Mouse (Mus musculus): ENCODE results near the gene Rad51b. TPM values are rescaled to one million over a fixed set of nuclear protein-coding genes. Genes with fewer than 3 reads are reported as not detected.

Gene Rad51b
- polyA plus RNA-seq, 1 experiment from 2014 or later: 6.3 TPM

DNA sequence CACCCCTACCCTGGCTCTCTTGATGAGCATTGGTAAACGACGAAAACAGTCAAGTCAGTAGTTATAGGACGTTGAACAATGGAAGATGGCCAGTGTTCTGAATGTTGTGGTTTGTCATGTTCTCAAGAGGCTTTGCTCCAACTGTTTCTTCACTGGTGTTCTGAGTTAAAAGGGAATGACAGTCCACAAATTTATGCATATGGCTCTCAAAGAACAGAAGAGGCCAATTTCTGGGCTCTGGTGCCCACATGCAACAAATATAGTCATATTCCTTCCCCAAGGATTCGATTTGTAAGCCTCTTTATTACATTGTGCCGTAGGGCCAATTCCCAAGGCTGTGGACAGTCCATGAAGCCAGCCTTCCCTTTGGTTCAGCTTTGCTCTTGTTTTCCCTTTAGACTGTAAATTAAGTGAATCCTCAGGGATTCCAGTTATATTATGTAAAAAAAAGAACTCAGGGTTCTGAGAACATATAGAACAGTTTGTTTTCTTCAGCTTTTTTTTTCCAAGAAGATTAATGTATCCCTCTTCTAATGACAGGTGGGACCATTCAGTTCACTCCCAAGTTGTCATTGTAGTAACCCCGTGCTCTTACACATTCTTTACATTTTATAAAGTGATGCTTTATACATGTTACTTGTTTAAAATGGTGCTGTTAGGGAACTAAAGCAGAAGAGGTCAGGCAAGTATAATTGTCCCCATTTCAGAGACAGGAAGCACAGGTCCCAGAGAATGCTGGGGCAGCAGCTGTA, 287.6 kb downstream of the Rad51b start:
- DNase-seq (ENCODE audit: low spot score) (no peak), ATAC-seq (ENCODE audit: insufficient number of reproducible peaks, low FRiP score, low TSS enrichment, low read depth) (no peak)
- H3K9ac ChIP-seq (ENCODE audit: low read length): no peak overlapping the region
- H3K9me3 ChIP-seq (ENCODE audit: control insufficient read depth, low read length): no peaks in the 10 kb centered on the region
- no peaks in the 10 kb centered on the region for H3K4me1 ChIP-seq (ENCODE audit: control insufficient read depth, insufficient read depth, low read length)
- H3K4me2 ChIP-seq (ENCODE audit: low read depth, severe bottlenecking): no peak overlapping the region
- H3K36me3 ChIP-seq (ENCODE audit: control insufficient read depth, insufficient read depth, low read length): no peaks in the 10 kb centered on the region
- no peak overlapping the region for H3K4me3 ChIP-seq (ENCODE audit: low read depth, low read length)
- WGBS: 91% methylated on average over 6 of the region's 6 CpGs
- H3K27ac ChIP-seq (replicated peaks; ENCODE audit: low read depth, low read length): no peak overlapping the region
- no peaks in the 10 kb centered on the region for H3K27me3 ChIP-seq (ENCODE audit: control insufficient read depth, insufficient read depth, low read length)

DNA sequence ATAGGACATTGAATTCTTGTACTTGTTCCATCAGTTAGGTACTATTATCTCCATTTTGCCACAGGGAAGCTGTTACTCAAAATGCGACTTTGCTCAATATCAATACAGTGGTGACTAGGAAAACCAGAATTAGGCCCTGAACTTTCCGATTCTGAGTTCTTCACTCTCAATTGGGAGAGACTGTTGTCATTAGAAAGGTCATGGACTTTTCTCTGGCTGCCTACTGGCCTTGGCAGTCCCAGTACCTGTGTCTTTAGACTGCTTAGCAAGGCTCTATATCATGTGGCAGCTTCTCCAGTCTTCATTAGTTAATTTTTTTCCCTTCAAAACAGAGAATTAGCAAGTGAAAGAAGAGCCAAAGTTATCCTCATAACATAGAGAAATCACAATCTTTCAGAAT, 288.3 kb downstream of the Rad51b start:
- Histone ChIP-seq H3K27ac (replicated peaks; ENCODE audit: low read depth, low read length) (no peak overlapping the region), H3K4me2 (ENCODE audit: low read depth, severe bottlenecking) (no peak overlapping the region)
- ATAC-seq (ENCODE audit: insufficient number of reproducible peaks, low FRiP score, low TSS enrichment, low read depth): no peak

DNA sequence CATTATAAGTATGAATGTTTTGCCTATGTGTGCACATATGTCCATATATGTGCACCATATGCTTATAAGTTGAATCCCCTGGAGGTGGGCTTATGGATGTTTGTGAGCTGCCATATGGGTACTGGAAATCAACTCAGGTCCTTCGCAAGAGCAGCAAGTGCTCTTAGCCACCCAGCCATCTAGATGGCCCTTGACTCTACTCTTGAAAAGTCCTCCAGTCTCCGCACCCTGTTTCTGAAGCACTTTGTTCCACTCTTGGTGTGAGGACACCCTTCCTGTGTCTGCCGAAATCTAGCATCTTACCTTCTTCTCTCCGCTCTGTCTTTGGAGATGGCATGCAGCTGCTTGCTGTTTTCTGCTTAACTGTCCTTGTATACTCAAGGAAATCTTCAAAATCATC, 291.7 kb downstream of the Rad51b start:
- WGBS: 97% methylated on average over 4 of the region's 4 CpGs
- DNase-seq (ENCODE audit: low spot score) (no peak), ATAC-seq (ENCODE audit: insufficient number of reproducible peaks, low FRiP score, low TSS enrichment, low read depth) (no peak)
- Histone ChIP-seq H3K9ac (ENCODE audit: low read length) (no peak overlapping the region), H3K4me3 (ENCODE audit: low read depth, low read length) (no peak overlapping the region), H3K27me3 (ENCODE audit: control insufficient read depth, insufficient read depth, low read length) (no peaks in the 10 kb centered on the region), H3K9me3 (ENCODE audit: control insufficient read depth, low read length) (no peaks in the 10 kb centered on the region), H3K4me2 (ENCODE audit: low read depth, severe bottlenecking) (no peak overlapping the region), H3K27ac (replicated peaks; ENCODE audit: low read depth, low read length) (no peak overlapping the region), H3K36me3 (ENCODE audit: control insufficient read depth, insufficient read depth, low read length) (no peaks in the 10 kb centered on the region), H3K4me1 (ENCODE audit: control insufficient read depth, insufficient read depth, low read length) (no peaks in the 10 kb centered on the region)

More for the DNA sequence above, 288.3 kb downstream of the Rad51b start:
- Histone ChIP-seq H3K4me3 (ENCODE audit: low read depth, low read length) (no peak overlapping the region), H3K9ac (ENCODE audit: low read length) (no peak overlapping the region), H3K27me3 (ENCODE audit: control insufficient read depth, insufficient read depth, low read length) (no peaks in the 10 kb centered on the region), H3K4me1 (ENCODE audit: control insufficient read depth, insufficient read depth, low read length) (no peaks in the 10 kb centered on the region), H3K9me3 (ENCODE audit: control insufficient read depth, low read length) (no peaks in the 10 kb centered on the region), H3K36me3 (ENCODE audit: control insufficient read depth, insufficient read depth, low read length) (no peaks in the 10 kb centered on the region)
- WGBS: 82% methylated on average over 2 of the region's 2 CpGs
- no peak for DNase-seq (ENCODE audit: low spot score)

DNA sequence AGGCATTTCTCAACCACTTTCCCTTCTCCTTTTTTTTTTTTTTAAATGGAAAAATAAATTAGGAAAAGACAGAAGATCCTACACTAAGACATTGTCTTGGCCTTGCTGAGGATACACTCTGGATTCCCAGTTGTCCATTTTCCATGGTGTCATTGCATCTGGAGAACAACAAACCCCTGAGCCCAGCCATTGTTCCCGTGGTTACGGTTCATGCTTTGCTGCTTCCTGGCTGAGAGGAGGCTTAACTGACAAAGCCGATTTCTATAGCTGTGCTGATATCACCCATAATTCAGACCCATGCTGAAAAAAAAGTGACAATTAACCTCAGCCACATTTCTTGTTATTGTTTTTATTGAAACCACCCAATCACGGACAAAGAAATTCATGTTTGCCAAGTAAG, 295.1 kb downstream of the Rad51b start:
- ATAC-seq (ENCODE audit: insufficient number of reproducible peaks, low FRiP score, low TSS enrichment, low read depth) (no peak), DNase-seq (ENCODE audit: low spot score) (no peak)
- Histone ChIP-seq H3K9me3 (ENCODE audit: control insufficient read depth, low read length) (no peaks in the 10 kb centered on the region), H3K4me1 (ENCODE audit: control insufficient read depth, insufficient read depth, low read length) (no peaks in the 10 kb centered on the region), H3K4me2 (ENCODE audit: low read depth, severe bottlenecking) (no peak overlapping the region), H3K27me3 (ENCODE audit: control insufficient read depth, insufficient read depth, low read length) (no peaks in the 10 kb centered on the region), H3K27ac (replicated peaks; ENCODE audit: low read depth, low read length) (no peak overlapping the region), H3K9ac (ENCODE audit: low read length) (no peak overlapping the region), H3K4me3 (ENCODE audit: low read depth, low read length) (no peak overlapping the region), H3K36me3 (ENCODE audit: control insufficient read depth, insufficient read depth, low read length) (no peaks in the 10 kb centered on the region)
- 87% methylated on average over 4 of the region's 4 CpGs for WGBS

DNA sequence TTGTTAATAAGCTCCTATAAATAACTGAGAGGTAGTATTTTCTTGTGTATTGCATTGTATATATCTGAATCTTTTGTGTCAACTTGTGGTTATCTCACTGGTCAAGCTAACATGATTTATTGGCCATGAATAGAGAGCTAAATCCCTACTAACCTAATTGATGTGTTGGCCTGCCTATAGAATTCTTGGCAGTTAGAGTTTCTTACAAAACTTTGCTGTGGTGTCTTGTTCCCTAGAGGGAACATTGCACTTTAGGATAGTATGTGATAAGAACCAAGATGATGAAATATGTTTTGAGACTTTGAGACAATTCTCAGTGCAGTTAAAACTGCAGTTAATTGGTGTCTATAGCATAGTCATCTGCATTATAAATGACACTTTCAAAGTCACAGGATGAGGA, 299.8 kb downstream of the Rad51b start:
- Histone ChIP-seq H3K9me3 (ENCODE audit: control insufficient read depth, low read length) (no peaks in the 10 kb centered on the region), H3K27me3 (ENCODE audit: control insufficient read depth, insufficient read depth, low read length) (no peaks in the 10 kb centered on the region), H3K4me3 (ENCODE audit: low read depth, low read length) (no peak overlapping the region), H3K4me2 (ENCODE audit: low read depth, severe bottlenecking) (no peak overlapping the region), H3K4me1 (ENCODE audit: control insufficient read depth, insufficient read depth, low read length) (peaks cover 10% of the 10 kb centered on the region), H3K9ac (ENCODE audit: low read length) (no peak overlapping the region), H3K36me3 (ENCODE audit: control insufficient read depth, insufficient read depth, low read length) (no peaks in the 10 kb centered on the region), H3K27ac (replicated peaks; ENCODE audit: low read depth, low read length) (no peak overlapping the region)
- ATAC-seq (ENCODE audit: insufficient number of reproducible peaks, low FRiP score, low TSS enrichment, low read depth): no peak
- DNase-seq (ENCODE audit: low spot score): no peak

DNA sequence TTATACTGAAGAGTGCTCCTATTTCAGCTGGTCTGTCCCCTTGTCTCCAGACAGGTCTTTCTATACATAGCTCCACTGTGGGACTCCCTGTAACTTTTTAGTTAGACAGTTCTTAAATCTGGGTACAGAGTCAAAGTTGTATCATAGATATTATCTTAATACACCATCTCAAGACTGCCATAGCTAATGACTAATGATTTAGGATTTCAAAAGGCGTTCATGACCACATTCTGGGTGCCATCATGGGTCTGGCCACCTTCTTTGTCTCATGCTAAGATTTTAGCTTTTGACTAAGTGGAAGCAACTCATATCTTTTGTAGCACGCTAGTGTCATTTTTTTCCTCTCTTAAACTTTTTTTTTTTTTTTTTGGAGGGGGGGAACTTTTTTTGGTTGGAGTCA, 300.3 kb downstream of the Rad51b start:
- no peak for ATAC-seq (ENCODE audit: insufficient number of reproducible peaks, low FRiP score, low TSS enrichment, low read depth)
- Histone ChIP-seq H3K4me3 (ENCODE audit: low read depth, low read length) (no peak overlapping the region), H3K27me3 (ENCODE audit: control insufficient read depth, insufficient read depth, low read length) (no peaks in the 10 kb centered on the region), H3K9ac (ENCODE audit: low read length) (no peak overlapping the region), H3K4me2 (ENCODE audit: low read depth, severe bottlenecking) (no peak overlapping the region), H3K36me3 (ENCODE audit: control insufficient read depth, insufficient read depth, low read length) (no peaks in the 10 kb centered on the region), H3K9me3 (ENCODE audit: control insufficient read depth, low read length) (no peaks in the 10 kb centered on the region), H3K27ac (replicated peaks; ENCODE audit: low read depth, low read length) (no peak overlapping the region), H3K4me1 (ENCODE audit: control insufficient read depth, insufficient read depth, low read length) (peaks cover 10% of the 10 kb centered on the region)
- no peak for DNase-seq (ENCODE audit: low spot score)
- 81% methylated on average over 2 of the region's 2 CpGs for WGBS

DNA sequence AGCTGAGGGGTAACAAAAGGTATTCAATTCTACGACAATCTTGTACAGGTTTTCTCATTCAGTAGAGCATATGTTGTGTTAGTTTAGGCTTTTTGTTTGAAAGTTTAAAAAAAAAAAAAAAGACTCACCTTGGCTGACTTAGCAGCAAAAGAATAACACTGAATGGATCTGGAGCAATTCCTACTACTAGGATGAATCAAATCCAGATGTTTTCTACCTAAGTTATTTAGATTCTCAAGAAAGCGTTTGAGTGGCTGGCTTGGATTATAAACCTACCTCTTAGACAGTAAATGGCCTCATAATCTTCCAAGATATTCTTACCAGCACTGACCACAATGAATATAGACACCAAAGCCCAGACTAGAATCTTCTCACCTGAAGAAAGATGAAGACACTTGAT, 300.7 kb downstream of the Rad51b start:
- no peak for ATAC-seq (ENCODE audit: insufficient number of reproducible peaks, low FRiP score, low TSS enrichment, low read depth)
- Histone ChIP-seq H3K36me3 (ENCODE audit: control insufficient read depth, insufficient read depth, low read length) (no peaks in the 10 kb centered on the region), H3K27ac (replicated peaks; ENCODE audit: low read depth, low read length) (peak overlapping the region; percentile 75), H3K27me3 (ENCODE audit: control insufficient read depth, insufficient read depth, low read length) (no peaks in the 10 kb centered on the region), H3K4me2 (ENCODE audit: low read depth, severe bottlenecking) (no peak overlapping the region), H3K9me3 (ENCODE audit: control insufficient read depth, low read length) (no peaks in the 10 kb centered on the region), H3K4me3 (ENCODE audit: low read depth, low read length) (no peak overlapping the region), H3K4me1 (ENCODE audit: control insufficient read depth, insufficient read depth, low read length) (peaks cover 10% of the 10 kb centered on the region), H3K9ac (ENCODE audit: low read length) (no peak overlapping the region)
- DNase-seq (ENCODE audit: low spot score): no peak
- WGBS: 26% methylated on average over 2 of the region's 2 CpGs

DNA sequence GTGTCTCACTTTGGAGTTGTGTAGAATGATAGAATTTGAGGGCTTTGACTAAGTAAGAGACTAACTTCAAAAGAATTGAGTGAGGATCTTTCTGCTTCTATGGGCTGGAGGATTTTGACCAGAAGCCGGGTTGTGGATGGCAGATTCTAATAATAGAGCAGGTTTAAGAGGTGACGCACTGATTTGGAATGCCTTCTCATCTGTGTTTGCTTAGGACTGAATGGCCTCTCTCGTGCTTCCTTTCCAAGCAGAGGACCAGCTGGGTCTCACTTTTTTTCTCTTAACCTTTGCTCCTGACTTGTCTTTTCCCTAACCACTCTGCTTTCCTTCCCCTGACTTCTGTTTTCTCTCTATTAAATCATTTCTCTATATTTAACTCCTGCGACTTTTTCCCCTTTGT, 301.4 kb downstream of the Rad51b start:
- ATAC-seq (ENCODE audit: insufficient number of reproducible peaks, low FRiP score, low TSS enrichment, low read depth) (peak; percentile 72; the same call in 1 of the 2 replicates), DNase-seq (ENCODE audit: low spot score) (peak; percentile 42)
- 0 out of 2 replicates have a peak overlapping the region, but pooled peaks have one; percentile 75 for H3K27ac ChIP-seq (replicated peaks; ENCODE audit: low read depth, low read length)
- H3K36me3 ChIP-seq (ENCODE audit: control insufficient read depth, insufficient read depth, low read length): no peaks in the 10 kb centered on the region
- H3K4me1 ChIP-seq (ENCODE audit: control insufficient read depth, insufficient read depth, low read length): peaks cover 10% of the 10 kb centered on the region
- H3K27me3 ChIP-seq (ENCODE audit: control insufficient read depth, insufficient read depth, low read length): no peaks in the 10 kb centered on the region
- H3K4me2 ChIP-seq (ENCODE audit: low read depth, severe bottlenecking): no peak overlapping the region
- 20% methylated on average over 4 of the region's 4 CpGs for WGBS
- H3K9ac ChIP-seq (ENCODE audit: low read length): no peak overlapping the region
- no peak overlapping the region for H3K4me3 ChIP-seq (ENCODE audit: low read depth, low read length)
- H3K9me3 ChIP-seq (ENCODE audit: control insufficient read depth, low read length): no peaks in the 10 kb centered on the region

DNA sequence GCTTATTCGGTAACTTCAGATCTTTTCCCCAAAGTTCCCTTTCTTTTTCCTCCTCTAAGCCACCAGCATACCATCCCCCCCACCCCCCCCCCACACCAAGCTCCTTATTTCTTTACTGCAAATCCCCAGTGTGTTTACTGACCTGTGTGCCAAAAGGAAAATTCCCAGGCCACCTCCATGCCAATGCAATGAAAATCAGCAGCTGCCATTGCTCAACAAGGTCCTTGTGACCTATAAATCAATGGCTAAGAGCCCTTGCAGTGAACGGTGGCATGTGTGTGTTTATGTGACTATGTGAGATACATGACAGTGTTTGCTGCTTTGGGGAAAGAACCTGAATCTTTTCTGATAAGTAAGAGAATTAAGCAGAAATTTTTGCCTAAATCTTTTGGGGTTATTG, 301.8 kb downstream of the Rad51b start:
- DNase-seq (ENCODE audit: low spot score) (no peak), ATAC-seq (ENCODE audit: insufficient number of reproducible peaks, low FRiP score, low TSS enrichment, low read depth) (no peak)
- Histone ChIP-seq H3K9ac (ENCODE audit: low read length) (no peak overlapping the region), H3K9me3 (ENCODE audit: control insufficient read depth, low read length) (no peaks in the 10 kb centered on the region), H3K27me3 (ENCODE audit: control insufficient read depth, insufficient read depth, low read length) (no peaks in the 10 kb centered on the region), H3K4me2 (ENCODE audit: low read depth, severe bottlenecking) (no peak overlapping the region), H3K36me3 (ENCODE audit: control insufficient read depth, insufficient read depth, low read length) (no peaks in the 10 kb centered on the region), H3K27ac (replicated peaks; ENCODE audit: low read depth, low read length) (no peak overlapping the region), H3K4me1 (ENCODE audit: control insufficient read depth, insufficient read depth, low read length) (peaks cover 10% of the 10 kb centered on the region), H3K4me3 (ENCODE audit: low read depth, low read length) (no peak overlapping the region)
- WGBS: 33% methylated on average over 2 of the region's 2 CpGs
